Mouse (Mus musculus): Measurements from ENCODE around the gene Igdcc3.

DNA sequence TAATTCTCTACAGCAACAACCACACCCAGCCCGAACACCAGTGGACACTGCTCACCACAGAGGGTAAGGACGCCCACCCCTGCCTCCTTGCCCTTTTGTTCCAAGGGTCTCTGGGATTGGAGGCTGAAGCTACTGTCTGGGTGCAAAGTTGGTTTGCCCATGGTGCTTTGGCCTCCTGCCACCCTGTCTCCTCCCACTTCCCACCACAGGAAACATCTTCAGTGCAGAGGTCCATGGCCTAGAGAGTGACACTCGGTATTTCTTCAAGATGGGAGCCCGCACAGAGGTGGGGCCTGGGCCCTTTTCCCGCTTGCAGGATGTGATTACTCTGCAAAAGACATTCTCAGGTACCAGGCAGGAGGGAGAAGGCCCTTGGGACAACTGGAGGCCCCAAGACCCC, 9.3 kb upstream of the Igdcc3 start:
- no peak for TF ChIP-seq GATA1 (IDR thresholded peaks at IDR 0.05; ENCODE audit: borderline replicate concordance, low read length)
- no peak for TF ChIP-seq FLI1 (IDR thresholded peaks at IDR 0.05; ENCODE audit: low read length)

All from megakaryocyte, embryonic 14.5 days (primary cell).